Mouse (Mus musculus) kidney, postnatal 0 days (tissue): ENCODE measurements at regions not wholly inside any gene's neighbourhood (a gene's known extent, or its start where the extent isn't known, plus 50 kb on each side); places are given as distances from the start of the nearest gene placed in this dataset.

Experiments
- ATAC-seq: fragments of 200-750 bp; cut with Nextera tagmentation; replicated peaks from 2 replicates; pipeline ENCODE4 v1.8.0; 2017; ENCODE audit warnings: low read depth, moderate number of reproducible peaks, moderate TSS enrichment, moderate library complexity; ENCODE audit not compliant: low FRiP score
- DNase-seq: peaks from one replicate; pipeline ENCODE4 v3.0.0-alpha.2; 2016; ENCODE audit warnings: low spot score
- H3K27ac ChIP-seq: fragments of 300-500 bp; sonication (generic); 2 replicates; pipeline ENCODE4 v1.5.1; 2014; ENCODE audit warnings: mild to moderate bottlenecking
- H3K27me3 ChIP-seq: fragments of 300-500 bp; sonication (generic); 2 replicates; pipeline ENCODE4 v1.6.1; 2014; ENCODE audit warnings: low read length, mixed read lengths; ENCODE audit not compliant: insufficient read depth
- H3K36me3 ChIP-seq: fragments of 300-500 bp; sonication (generic); 2 replicates; pipeline ENCODE4 v1.6.1; 2014; ENCODE audit warnings: low read length, mixed read lengths; ENCODE audit not compliant: insufficient read depth
- H3K4me1 ChIP-seq: fragments of 300-500 bp; sonication (generic); replicated peaks from 2 replicates; pipeline ENCODE4 v1.6.1; 2014; ENCODE audit warnings: antibody characterized with exemption, low read length, mixed read lengths; ENCODE audit not compliant: insufficient read depth
- H3K4me2 ChIP-seq: fragments of 300-500 bp; sonication (generic); 2 replicates; pipeline ENCODE4 v1.6.1; 2014; ENCODE audit warnings: mild to moderate bottlenecking, low read length, moderate library complexity, mixed read lengths
- H3K4me3 ChIP-seq: fragments of 300-500 bp; sonication (generic); replicated peaks from 2 replicates; pipeline ENCODE4 v1.5.1; 2014; ENCODE audit warnings: low read depth, low read length
- H3K9ac ChIP-seq: fragments of 300-500 bp; sonication (generic); 2 replicates; pipeline ENCODE4 v1.6.1; 2014; ENCODE audit warnings: low read depth, low read length
- H3K9me3 ChIP-seq: fragments of 300-500 bp; sonication (generic); replicated peaks from 2 replicates; pipeline ENCODE4 v1.6.1; 2016; ENCODE audit warnings: low read length, inconsistent platforms, mixed read lengths
- CTCF ChIP-seq: IDR thresholded peaks from 2 replicates; pipeline ENCODE4 v1.5.1; 2016; ENCODE audit warnings: antibody characterized with exemption, low read depth, mild to moderate bottlenecking, moderate library complexity
- WGBS: fragments of 180-500 bp; shearing (Covaris S2); extraction: QIAGEN DNeasy Blood & Tissue Kit; methylation state at CpG from one replicate; pipeline ENCODE4 v1.1.7; 2014; 5-methylcytosine and 5-hydroxymethylcytosine counted together

DNA sequence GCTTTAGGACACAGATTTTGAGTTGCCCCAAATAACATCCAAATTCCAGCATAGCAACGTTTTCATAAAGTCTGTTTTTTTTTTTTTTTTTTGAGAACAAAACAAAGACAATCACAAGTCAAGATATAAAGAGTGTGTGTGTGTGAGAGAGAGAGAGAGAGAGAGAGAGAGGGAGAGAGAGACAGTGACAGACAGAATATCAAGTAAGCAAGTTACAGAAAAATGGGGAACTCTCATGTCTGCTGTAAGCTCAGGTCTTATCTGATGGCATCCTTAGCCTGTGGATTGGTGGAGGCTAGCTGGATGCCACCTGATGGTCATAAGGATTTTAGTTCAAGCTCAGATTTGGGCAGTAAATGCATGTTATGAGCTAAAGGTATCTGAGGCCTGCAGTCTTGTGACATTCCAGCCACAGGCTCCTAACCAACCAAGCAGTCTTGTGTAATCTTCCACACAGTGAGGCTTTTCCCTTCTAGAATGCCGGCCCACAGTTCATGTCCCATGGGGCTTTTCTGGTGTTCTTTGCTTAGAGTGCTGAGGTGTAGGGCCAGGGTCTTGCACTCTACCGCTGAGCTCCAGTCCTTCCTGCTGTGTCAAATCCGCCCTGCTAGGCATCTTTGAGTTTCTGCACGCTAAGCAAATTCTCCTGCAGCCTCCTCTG, 64.8 kb upstream of the Zfp706 start:
- TF ChIP-seq CTCF: no peak
- H3K9me3 ChIP-seq: no peaks in the 10 kb centered on the region
- no peaks in the 10 kb centered on the region for H3K36me3 ChIP-seq
- no peak overlapping the region for H3K4me3 ChIP-seq
- no peak overlapping the region for H3K4me2 ChIP-seq
- DNase-seq: no peak
- ATAC-seq: no peak
- no peaks in the 10 kb centered on the region for H3K4me1 ChIP-seq
- no peak overlapping the region for H3K27ac ChIP-seq
- no peak overlapping the region for H3K9ac ChIP-seq
- no peaks in the 10 kb centered on the region for H3K27me3 ChIP-seq
- 72% methylated on average over 5 of the region's 5 CpGs for WGBS

DNA sequence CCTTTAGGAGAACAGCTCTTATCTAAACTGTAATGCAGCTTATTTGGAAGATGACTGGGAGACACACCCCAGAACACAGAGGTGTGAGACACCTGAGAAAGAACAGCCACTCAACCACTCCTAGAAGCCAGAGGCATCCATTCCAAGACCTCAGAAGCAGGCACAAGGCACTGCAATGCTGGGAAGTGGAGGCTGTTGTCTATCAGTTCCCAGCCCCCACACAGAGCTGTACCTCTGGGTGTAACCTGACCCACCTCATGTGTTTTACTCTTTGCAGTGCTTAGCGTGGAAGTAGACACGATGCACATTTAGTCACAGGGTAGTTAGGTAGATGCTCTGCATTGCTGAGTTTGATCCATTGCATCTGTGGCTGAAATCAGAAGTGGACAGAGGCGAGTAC, 62.6 kb upstream of the Zfp706 start:
- TF ChIP-seq CTCF: no peak
- no peaks in the 10 kb centered on the region for H3K9me3 ChIP-seq
- H3K4me3 ChIP-seq: no peak overlapping the region
- H3K27ac ChIP-seq: no peak overlapping the region
- H3K4me1 ChIP-seq: no peaks in the 10 kb centered on the region
- no peaks in the 10 kb centered on the region for H3K36me3 ChIP-seq
- DNase-seq (no peak), ATAC-seq (no peak)
- no peak overlapping the region for H3K4me2 ChIP-seq
- WGBS: 35% methylated on average over 3 of the region's 3 CpGs
- H3K27me3 ChIP-seq: no peaks in the 10 kb centered on the region
- H3K9ac ChIP-seq: no peak overlapping the region

GRCm38 (mm10) chr15:37067326-37067725, 59.8 kb upstream of the Zfp706 start:
- H3K36me3 ChIP-seq: no peaks in the 10 kb centered on the region
- no peak for DNase-seq
- ATAC-seq: no peak
- H3K27me3 ChIP-seq: no peaks in the 10 kb centered on the region
- no peaks in the 10 kb centered on the region for H3K9me3 ChIP-seq
- H3K27ac ChIP-seq: no peak overlapping the region
- 83% methylated on average over 4 of the region's 4 CpGs for WGBS
- no peak for TF ChIP-seq CTCF
- H3K4me1 ChIP-seq: no peaks in the 10 kb centered on the region
- no peak overlapping the region for H3K4me2 ChIP-seq
- H3K4me3 ChIP-seq: no peak overlapping the region
- H3K9ac ChIP-seq: no peak overlapping the region

DNA sequence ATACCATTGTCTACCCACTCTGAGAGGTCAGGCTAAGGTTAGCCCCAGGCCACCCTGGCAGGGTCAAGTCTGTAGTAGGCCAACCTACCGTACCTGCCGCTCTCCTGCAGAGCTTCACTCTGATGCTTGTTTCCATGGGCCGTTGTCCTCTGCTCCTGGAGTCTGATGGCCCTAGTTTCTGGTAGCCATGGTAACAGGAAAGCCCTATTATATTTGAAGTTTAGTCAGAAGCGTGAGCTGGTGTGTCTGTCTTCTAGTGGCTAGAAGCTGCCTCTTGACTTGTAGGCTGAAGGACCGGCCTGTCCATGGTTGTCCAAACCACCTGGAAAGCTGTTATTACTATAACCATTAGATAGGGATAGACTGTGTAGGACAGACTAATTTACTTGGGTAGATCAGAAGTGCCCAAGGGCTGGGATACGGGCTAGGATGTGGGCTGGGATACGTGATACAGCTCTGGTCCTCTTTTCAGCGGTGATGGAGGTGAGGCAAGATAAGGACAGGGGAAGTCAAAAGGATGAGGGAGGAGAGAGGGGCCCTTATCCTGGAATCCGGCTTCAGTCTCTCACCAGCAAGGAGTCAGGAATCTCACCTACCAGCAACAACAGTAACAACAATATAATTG, 58.5 kb upstream of the Zfp706 start:
- ATAC-seq: no peak
- H3K27me3 ChIP-seq: no peaks in the 10 kb centered on the region
- no peak overlapping the region for H3K4me3 ChIP-seq
- DNase-seq: no peak
- H3K27ac ChIP-seq: no peak overlapping the region
- H3K36me3 ChIP-seq: no peaks in the 10 kb centered on the region
- WGBS: 88% methylated on average over 9 of the region's 9 CpGs
- H3K4me2 ChIP-seq: no peak overlapping the region
- no peak overlapping the region for H3K9ac ChIP-seq
- TF ChIP-seq CTCF: no peak
- H3K4me1 ChIP-seq: no peaks in the 10 kb centered on the region
- H3K9me3 ChIP-seq: no peaks in the 10 kb centered on the region

DNA sequence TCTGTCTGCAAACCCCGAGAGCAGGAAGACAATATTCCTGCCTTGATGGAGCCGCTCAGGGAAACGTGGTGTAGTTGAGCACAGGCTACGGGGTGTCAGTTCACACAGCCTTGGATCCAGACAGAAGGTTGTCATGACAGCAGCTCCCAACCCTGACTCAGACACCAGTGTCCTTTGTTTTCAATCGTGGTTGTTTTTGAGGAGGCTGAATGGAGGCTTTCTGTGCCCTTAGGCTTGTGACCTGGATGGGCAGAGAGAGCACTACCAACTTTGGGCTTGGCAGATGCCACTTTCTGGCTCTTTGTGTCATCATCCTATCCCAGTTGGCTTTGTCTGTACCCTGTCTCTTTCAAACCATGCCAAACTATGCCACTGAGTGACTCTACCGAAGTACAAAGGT, 57.8 kb upstream of the Zfp706 start:
- Histone ChIP-seq H3K27me3 (no peaks in the 10 kb centered on the region), H3K9ac (no peak overlapping the region), H3K27ac (no peak overlapping the region), H3K36me3 (no peaks in the 10 kb centered on the region), H3K9me3 (no peaks in the 10 kb centered on the region), H3K4me3 (no peak overlapping the region), H3K4me1 (no peaks in the 10 kb centered on the region), H3K4me2 (no peak overlapping the region)
- DNase-seq (no peak), ATAC-seq (no peak)
- WGBS: 92% methylated on average over 6 of the region's 6 CpGs
- TF ChIP-seq CTCF: no peak

- no peak overlapping the region for H3K4me2 ChIP-seq
- ATAC-seq (no peak), DNase-seq (no peak)
- H3K9me3 ChIP-seq: no peaks in the 10 kb centered on the region
- H3K4me3 ChIP-seq: no peak overlapping the region
- no peak overlapping the region for H3K27ac ChIP-seq
- no peaks in the 10 kb centered on the region for H3K36me3 ChIP-seq
- no peaks in the 10 kb centered on the region for H3K27me3 ChIP-seq
- WGBS: 85% methylated on average over 6 of the region's 6 CpGs
- H3K4me1 ChIP-seq: no peaks in the 10 kb centered on the region
- no peak overlapping the region for H3K9ac ChIP-seq
- TF ChIP-seq CTCF: no peak
Observed at GRCm38 (mm10) chr15:37063781-37064383, 56.3 kb upstream of the Zfp706 start.

DNA sequence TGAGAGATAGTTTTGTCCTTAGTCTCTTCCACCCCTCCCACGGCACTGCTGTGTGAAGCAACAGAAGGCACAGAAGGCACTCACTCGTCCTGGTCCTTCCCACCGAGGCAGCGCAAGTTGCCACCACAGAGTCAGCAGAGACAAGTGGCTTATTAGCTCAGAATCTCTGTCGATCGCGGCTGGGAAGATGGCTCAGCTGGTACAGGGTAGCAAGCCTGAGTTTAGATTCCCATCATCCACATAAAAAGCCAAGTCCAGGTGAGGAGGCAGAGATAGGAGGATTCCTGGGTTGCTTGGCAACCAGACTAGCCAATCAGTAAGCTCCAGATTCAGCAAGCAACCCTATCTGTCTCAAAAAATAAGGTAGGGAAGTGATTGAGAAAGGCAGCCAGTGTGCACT, 55.0 kb upstream of the Zfp706 start:
- H3K27me3 ChIP-seq: no peaks in the 10 kb centered on the region
- DNase-seq: no peak
- ATAC-seq: no peak
- no peak overlapping the region for H3K4me3 ChIP-seq
- WGBS: 87% methylated on average over 7 of the region's 7 CpGs
- no peak overlapping the region for H3K27ac ChIP-seq
- H3K4me1 ChIP-seq: no peaks in the 10 kb centered on the region
- H3K9ac ChIP-seq: no peak overlapping the region
- no peaks in the 10 kb centered on the region for H3K9me3 ChIP-seq
- H3K4me2 ChIP-seq: no peak overlapping the region
- no peak for TF ChIP-seq CTCF
- H3K36me3 ChIP-seq: no peaks in the 10 kb centered on the region
